Mouse (Mus musculus) forebrain, embryonic 12.5 days (tissue): ENCODE measurements at regions not wholly inside any gene's neighbourhood (a gene's known extent, or its start where the extent isn't known, plus 50 kb on each side); places are given as distances from the start of the nearest gene placed in this dataset.

ENCODE experiments used
- ATAC-seq: fragments of 200-750 bp; cut with Nextera tagmentation; 2 replicates; pipeline ENCODE4 v1.8.0; 2017; ENCODE audit warnings: moderate TSS enrichment; ENCODE audit not compliant: low FRiP score
- H3K27ac ChIP-seq: fragments of 300-500 bp; sonication (generic); 2 replicates; pipeline ENCODE4 v1.5.1; 2016; ENCODE audit warnings: mild to moderate bottlenecking
- H3K27me3 ChIP-seq: fragments of 300-500 bp; sonication (generic); 2 replicates; pipeline ENCODE4 v1.6.1; 2016; ENCODE audit warnings: mild to moderate bottlenecking
- H3K36me3 ChIP-seq: fragments of 300-500 bp; sonication (generic); replicated peaks from 2 replicates; pipeline ENCODE4 v1.6.1; 2016; ENCODE audit warnings: mild to moderate bottlenecking
- H3K4me1 ChIP-seq: fragments of 300-500 bp; sonication (generic); 2 replicates; pipeline ENCODE4 v1.6.1; 2016
- H3K4me2 ChIP-seq: fragments of 300-500 bp; sonication (generic); 2 replicates; pipeline ENCODE4 v1.6.1; 2016; ENCODE audit warnings: mild to moderate bottlenecking, moderate library complexity
- H3K4me3 ChIP-seq: fragments of 300-500 bp; sonication (generic); replicated peaks from 2 replicates; pipeline ENCODE4 v1.5.1; 2016; ENCODE audit warnings: mild to moderate bottlenecking
- H3K9ac ChIP-seq: fragments of 300-500 bp; sonication (generic); 2 replicates; pipeline ENCODE4 v1.6.1; 2016; ENCODE audit warnings: mild to moderate bottlenecking
- H3K9me3 ChIP-seq: fragments of 300-500 bp; sonication (generic); 2 replicates; pipeline ENCODE4 v1.6.1; 2016
- WGBS: fragments of 180-500 bp; shearing (Covaris S2); methylation state at CpG from one replicate; pipeline ENCODE4 v1.1.7; 2016; 5-methylcytosine and 5-hydroxymethylcytosine counted together

DNA sequence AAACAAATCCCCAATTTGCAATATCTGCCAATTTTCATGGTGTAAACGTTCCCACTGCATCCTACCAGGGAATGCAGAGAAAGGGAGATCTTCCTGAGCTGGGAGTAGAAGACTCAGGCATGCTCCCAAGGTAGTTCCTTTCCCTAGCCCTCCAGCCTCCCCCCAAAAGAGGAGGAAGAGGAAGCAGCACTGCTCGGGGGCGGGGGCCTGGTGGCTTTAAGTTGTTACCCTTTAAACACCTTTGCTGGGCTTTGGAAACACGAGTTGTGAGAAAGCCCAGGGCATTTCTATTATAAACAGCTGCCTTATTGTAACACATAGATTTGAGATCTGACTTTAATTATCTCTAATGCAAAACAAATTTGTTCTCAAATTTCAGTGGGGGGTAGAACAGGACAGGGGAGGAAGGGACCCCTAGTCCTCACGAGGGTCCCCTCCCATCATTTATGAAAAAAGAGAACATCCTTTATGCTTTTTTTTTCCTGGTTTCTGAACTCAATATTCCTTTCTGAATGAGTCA, 87.4 kb upstream of the Gdnf start:
- H3K4me1 ChIP-seq = no peaks in the 10 kb centered on the region
- no peaks in the 10 kb centered on the region for H3K27me3 ChIP-seq
- ATAC-seq = no peak
- no peak overlapping the region for H3K4me2 ChIP-seq
- H3K9me3 ChIP-seq = no peaks in the 10 kb centered on the region
- no peak overlapping the region for H3K9ac ChIP-seq
- no peak overlapping the region for H3K4me3 ChIP-seq
- WGBS = 47% methylated on average over 5 of the region's 5 CpGs
- no peak overlapping the region for H3K27ac ChIP-seq
- H3K36me3 ChIP-seq = no peaks in the 10 kb centered on the region

DNA sequence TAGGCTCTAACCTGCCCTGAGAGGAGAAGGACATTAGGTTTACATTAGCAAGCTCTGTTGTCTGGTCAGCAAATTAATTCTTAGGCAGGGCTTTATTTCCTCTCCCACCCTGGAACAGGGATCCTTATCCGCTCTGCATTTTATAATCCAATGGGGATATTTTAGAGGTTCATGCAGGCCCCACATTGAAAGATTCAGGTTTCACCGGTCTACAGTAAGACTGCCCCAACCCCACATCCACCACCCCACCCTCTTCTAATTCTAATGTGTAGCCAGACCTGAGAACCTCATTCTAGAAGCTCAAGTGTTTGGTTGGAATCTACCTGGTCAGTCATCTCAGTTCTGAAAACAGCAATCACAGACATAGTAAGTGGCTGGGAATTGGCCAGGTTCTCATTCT, 86.9 kb upstream of the Gdnf start:
- no peak overlapping the region for H3K27ac ChIP-seq
- no peaks in the 10 kb centered on the region for H3K9me3 ChIP-seq
- H3K9ac ChIP-seq = no peak overlapping the region
- ATAC-seq = no peak
- no peak overlapping the region for H3K4me2 ChIP-seq
- H3K36me3 ChIP-seq = no peaks in the 10 kb centered on the region
- H3K4me1 ChIP-seq = no peaks in the 10 kb centered on the region
- WGBS = 88% methylated on average over 2 of the region's 2 CpGs
- H3K4me3 ChIP-seq = no peak overlapping the region
- no peaks in the 10 kb centered on the region for H3K27me3 ChIP-seq

DNA sequence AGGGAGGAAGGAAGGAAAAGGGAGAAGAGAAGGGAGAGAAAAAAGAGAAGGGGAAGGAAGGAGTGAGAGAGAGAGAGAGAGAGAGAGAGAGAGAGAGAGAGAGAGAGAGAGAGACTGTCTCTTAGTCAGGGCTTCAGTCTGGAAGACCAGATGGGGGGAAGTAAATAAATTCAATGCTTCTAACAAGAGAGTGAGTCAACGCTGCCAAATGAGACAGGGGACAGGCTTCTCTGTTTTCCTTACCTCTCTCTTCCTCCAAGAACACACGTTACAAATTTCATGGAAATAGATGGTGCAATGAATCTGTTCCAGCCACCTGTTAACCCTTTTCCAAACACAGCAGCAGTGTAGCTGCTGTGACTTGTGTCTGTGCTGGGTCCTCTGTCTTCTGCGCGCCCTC, 85.1 kb upstream of the Gdnf start:
- H3K9me3 ChIP-seq = no peaks in the 10 kb centered on the region
- H3K27me3 ChIP-seq = no peaks in the 10 kb centered on the region
- H3K36me3 ChIP-seq = no peaks in the 10 kb centered on the region
- WGBS = 69% methylated on average over 4 of the region's 4 CpGs
- no peaks in the 10 kb centered on the region for H3K4me1 ChIP-seq
- no peak for ATAC-seq
- H3K4me3 ChIP-seq = no peak overlapping the region
- no peak overlapping the region for H3K4me2 ChIP-seq
- no peak overlapping the region for H3K9ac ChIP-seq
- H3K27ac ChIP-seq = no peak overlapping the region

DNA sequence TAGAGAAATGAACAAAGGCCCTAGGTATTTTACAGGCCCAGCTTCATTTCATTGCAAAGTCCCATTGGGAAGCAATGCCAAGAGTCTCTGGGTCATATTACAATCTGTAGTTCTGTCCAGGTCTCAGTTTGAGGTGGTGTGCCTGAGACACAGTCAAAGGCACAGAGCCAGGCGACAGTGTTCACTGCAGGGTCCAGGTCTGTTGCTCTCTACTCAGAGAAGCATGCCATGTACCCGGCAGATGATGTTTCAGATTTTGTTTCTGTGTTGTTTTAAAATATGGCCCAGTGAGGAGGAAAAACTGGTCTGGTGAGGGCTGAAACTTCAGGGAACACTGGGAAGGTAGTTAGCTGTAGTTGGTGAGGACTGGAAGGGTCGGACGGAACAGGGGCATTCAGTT, 63.1 kb upstream of the Gdnf start:
- Histone ChIP-seq H3K36me3 (no peaks in the 10 kb centered on the region), H3K9ac (no peak overlapping the region), H3K4me1 (no peaks in the 10 kb centered on the region), H3K4me3 (no peak overlapping the region), H3K27me3 (no peaks in the 10 kb centered on the region), H3K9me3 (no peaks in the 10 kb centered on the region), H3K4me2 (no peak overlapping the region), H3K27ac (no peak overlapping the region)
- WGBS = 92% methylated on average over 4 of the region's 4 CpGs
- ATAC-seq = no peak

DNA sequence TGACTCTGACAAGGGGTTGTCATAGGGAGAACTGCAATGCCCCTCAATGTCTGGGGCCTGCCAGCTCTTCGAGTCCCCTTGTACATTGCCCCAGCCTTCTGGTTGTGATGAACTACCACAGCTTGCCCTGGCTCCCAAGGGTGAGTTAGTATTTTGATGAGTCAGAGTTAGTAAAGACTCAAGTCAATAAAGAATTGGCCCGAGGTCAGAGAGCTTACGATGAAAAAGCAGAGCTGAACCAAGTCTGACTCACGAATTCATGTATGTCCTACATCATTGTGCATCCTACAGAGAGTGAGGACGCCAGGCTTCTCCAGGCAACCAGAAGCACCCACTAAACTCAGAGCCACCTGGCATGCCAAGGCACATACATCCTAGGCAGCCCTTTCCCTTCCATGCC, 60.2 kb upstream of the Gdnf start:
- WGBS = 85% methylated on average over 5 of the region's 5 CpGs
- H3K9me3 ChIP-seq = no peaks in the 10 kb centered on the region
- no peaks in the 10 kb centered on the region for H3K27me3 ChIP-seq
- no peak overlapping the region for H3K27ac ChIP-seq
- H3K9ac ChIP-seq = no peak overlapping the region
- no peak overlapping the region for H3K4me3 ChIP-seq
- no peaks in the 10 kb centered on the region for H3K4me1 ChIP-seq
- H3K36me3 ChIP-seq = no peaks in the 10 kb centered on the region
- no peak for ATAC-seq
- H3K4me2 ChIP-seq = no peak overlapping the region
